Mouse (Mus musculus) stomach, embryonic 16.5 days (tissue): ENCODE data around the gene Tcf19. TPM values are rescaled to one million over a fixed set of nuclear protein-coding genes. Genes with fewer than 3 reads are reported as not detected.

Source experiments
- ATAC-seq: fragments of 200-750 bp; cut with Nextera tagmentation; 2 replicates; pipeline ENCODE4 v1.8.0; 2017; ENCODE audit warnings: moderate number of reproducible peaks, moderate TSS enrichment; ENCODE audit not compliant: insufficient read depth, low FRiP score
- H3K27ac ChIP-seq: fragments of 300-500 bp; sonication (generic); 2 replicates; pipeline ENCODE4 v1.5.1; 2014; ENCODE audit warnings: low read length
- H3K27me3 ChIP-seq: fragments of 300-500 bp; sonication (generic); 2 replicates; pipeline ENCODE4 v1.6.1; 2014; ENCODE audit warnings: low read length, control low read depth, mixed read lengths; ENCODE audit not compliant: control insufficient read depth, insufficient read depth
- H3K36me3 ChIP-seq: fragments of 300-500 bp; sonication (generic); 2 replicates; pipeline ENCODE4 v1.6.1; 2014; ENCODE audit warnings: low read length; ENCODE audit not compliant: control insufficient read depth, insufficient read depth
- H3K4me1 ChIP-seq: fragments of 300-500 bp; sonication (generic); 2 replicates; pipeline ENCODE4 v1.6.1; 2014; ENCODE audit warnings: low read length, control low read depth, mixed read lengths; ENCODE audit not compliant: control insufficient read depth, insufficient read depth
- H3K4me2 ChIP-seq: fragments of 300-500 bp; sonication (generic); 2 replicates; pipeline ENCODE4 v1.6.1; 2014; ENCODE audit warnings: low read depth, low read length, mixed read lengths
- H3K4me3 ChIP-seq: fragments of 300-500 bp; sonication (generic); replicated peaks from 2 replicates; pipeline ENCODE4 v1.5.1; 2014; ENCODE audit warnings: mild to moderate bottlenecking, low read length
- H3K9ac ChIP-seq: fragments of 300-500 bp; sonication (generic); 2 replicates; pipeline ENCODE4 v1.6.1; 2014; ENCODE audit warnings: low read length
- H3K9me3 ChIP-seq: fragments of 300-500 bp; sonication (generic); replicated peaks from 2 replicates; pipeline ENCODE4 v1.6.1; 2016; ENCODE audit warnings: low read length, control low read depth; ENCODE audit not compliant: control insufficient read depth
- WGBS: fragments of 180-500 bp; shearing (Covaris S2); extraction: QIAGEN DNeasy Blood & Tissue Kit; methylation state at CpG from one replicate; pipeline ENCODE4 v1.1.7; 2014; 5-methylcytosine and 5-hydroxymethylcytosine counted together
- polyA plus RNA-seq: library from polyadenylated mRNA; unstranded; fragments of >200 nt; fragmentation: Nextera tagmentation; extraction: Ambion mirVana; gene quantifications from 2 replicates; pipeline ENCODE4 v1.2.1, GENCODE M21; 2015

The Tcf19 gene
- polyA plus RNA-seq, 1 experiment from 2014 or later, result 79.6 TPM

GRCm38 (mm10) chr17:35550871-35551270 lies 34.2 kb upstream of the Tcf19 start:
- WGBS, result 45% methylated on average over 8 of the region's 8 CpGs
- no peak overlapping the region for H3K4me2 ChIP-seq
- no peaks in the 10 kb centered on the region for H3K36me3 ChIP-seq
- ATAC-seq, result no peak
- peak overlapping the region; percentile 42 for H3K9ac ChIP-seq
- no peak overlapping the region for H3K4me3 ChIP-seq
- H3K9me3 ChIP-seq, result no peaks in the 10 kb centered on the region
- H3K27ac ChIP-seq, result no peak overlapping the region
- H3K27me3 ChIP-seq, result no peaks in the 10 kb centered on the region
- peaks cover 20% of the 10 kb centered on the region for H3K4me1 ChIP-seq

GRCm38 (mm10) chr17:35550143-35550494 lies 33.5 kb upstream of the Tcf19 start:
- peak overlapping the region; percentile 43; the same call in 1 of the 2 replicates for H3K9ac ChIP-seq
- H3K9me3 ChIP-seq, result no peaks in the 10 kb centered on the region
- no peaks in the 10 kb centered on the region for H3K27me3 ChIP-seq
- no peak for ATAC-seq
- H3K4me1 ChIP-seq, result peaks cover 20% of the 10 kb centered on the region
- H3K36me3 ChIP-seq, result no peaks in the 10 kb centered on the region
- peak overlapping the region; percentile 89 for H3K27ac ChIP-seq
- peak overlapping the region; percentile 28; the same call in 1 of the 2 replicates for H3K4me2 ChIP-seq
- 94% methylated on average over 4 of the region's 4 CpGs for WGBS
- H3K4me3 ChIP-seq, result no peak overlapping the region

DNA sequence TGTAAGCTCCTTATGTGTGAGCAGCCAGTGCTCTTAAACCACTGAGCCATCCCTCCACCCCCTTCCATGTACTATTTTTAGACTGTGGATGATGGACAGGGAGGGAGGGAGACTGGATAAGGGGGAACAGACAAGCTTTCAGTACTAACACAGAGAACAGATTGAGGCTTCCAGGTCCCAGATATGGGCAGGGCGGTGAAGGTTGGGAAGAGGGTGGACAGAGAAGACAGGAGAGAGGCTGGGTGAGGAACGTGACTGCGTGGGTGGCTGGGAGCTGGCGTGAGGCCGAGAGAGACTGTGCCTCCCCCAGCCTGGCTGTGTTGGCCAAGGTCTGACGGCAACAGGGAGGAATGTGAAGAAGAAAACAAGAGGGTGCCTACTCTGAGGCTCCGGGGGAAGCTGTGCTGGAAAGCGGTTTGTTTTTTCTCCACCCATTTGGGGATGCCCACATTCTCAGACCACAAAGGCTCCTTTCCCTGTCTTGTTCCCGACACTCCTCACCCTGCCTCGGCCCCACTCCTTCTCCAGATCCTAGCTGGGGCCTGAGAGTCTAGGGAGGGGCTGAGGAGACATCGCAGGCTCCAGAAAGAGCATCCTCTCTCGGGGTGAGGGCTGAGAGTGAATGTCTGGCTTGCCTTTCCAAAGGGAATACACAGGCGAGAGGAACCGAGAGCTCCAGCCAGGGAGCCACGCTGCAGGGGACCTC lies 33.0 kb upstream of the Tcf19 start:
- Histone ChIP-seq H3K36me3 (no peaks in the 10 kb centered on the region), H3K4me1 (peaks cover 20% of the 10 kb centered on the region), H3K27ac (peak overlapping the region; percentile 89), H3K9me3 (no peaks in the 10 kb centered on the region), H3K4me3 (no peak overlapping the region), H3K4me2 (peak overlapping the region; percentile 28), H3K27me3 (no peaks in the 10 kb centered on the region), H3K9ac (peak overlapping the region; percentile 43)
- peak; percentile 87 for ATAC-seq
- 29% methylated on average over 15 of the region's 15 CpGs for WGBS

DNA sequence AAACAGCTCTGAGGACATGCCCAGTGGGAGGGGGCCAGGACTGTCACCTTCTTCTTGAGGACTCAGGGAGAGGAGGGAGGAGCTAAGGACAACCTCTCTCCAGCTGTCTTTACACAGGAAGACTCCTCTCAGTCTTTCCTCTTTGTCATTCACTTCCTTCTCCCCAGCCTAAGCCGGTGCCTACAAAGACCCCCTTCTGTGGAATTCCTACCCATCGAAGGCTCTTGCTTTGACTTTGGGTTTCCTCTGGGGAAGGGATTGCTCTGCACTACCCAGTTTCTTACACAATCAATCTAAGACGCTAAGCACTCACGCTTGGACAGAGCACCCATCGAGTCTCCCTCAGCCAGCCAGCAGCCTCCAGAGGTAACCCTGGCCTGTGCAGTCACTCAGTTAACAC lies 32.0 kb upstream of the Tcf19 start:
- ATAC-seq, result no peak
- Histone ChIP-seq H3K4me3 (no peak overlapping the region), H3K9me3 (no peaks in the 10 kb centered on the region), H3K27me3 (no peaks in the 10 kb centered on the region), H3K4me1 (peaks cover 20% of the 10 kb centered on the region), H3K36me3 (no peaks in the 10 kb centered on the region), H3K4me2 (no peak overlapping the region), H3K9ac (no peak overlapping the region), H3K27ac (peak overlapping the region; percentile 15; the same call in 1 of the 2 replicates)
- 28% methylated on average over 5 of the region's 5 CpGs for WGBS

DNA sequence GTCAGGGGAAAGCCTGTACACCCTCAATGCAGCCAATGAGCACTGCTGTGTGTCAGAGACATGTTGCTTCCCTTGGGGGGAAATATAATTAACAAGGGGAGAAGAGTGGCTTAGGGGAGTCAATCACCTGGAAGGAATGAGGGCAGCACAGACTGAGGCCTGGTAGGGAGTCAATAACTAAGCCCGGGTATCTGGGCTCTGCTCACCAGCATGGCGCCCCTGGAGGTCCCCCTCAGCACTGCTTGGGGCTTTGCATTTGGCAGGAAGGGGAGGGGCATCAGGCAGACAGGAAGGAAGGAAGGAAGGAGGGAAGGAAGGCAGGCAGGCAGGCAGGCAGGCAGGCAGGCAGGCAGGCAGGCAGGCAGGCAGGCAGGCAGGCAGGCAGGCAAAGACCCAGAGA lies 30.8 kb upstream of the Tcf19 start:
- 76% methylated on average over 2 of the region's 2 CpGs for WGBS
- Histone ChIP-seq H3K27me3 (no peaks in the 10 kb centered on the region), H3K4me2 (no peak overlapping the region), H3K9me3 (no peaks in the 10 kb centered on the region), H3K27ac (no peak overlapping the region), H3K4me1 (peaks cover 20% of the 10 kb centered on the region), H3K9ac (no peak overlapping the region), H3K4me3 (no peak overlapping the region), H3K36me3 (no peaks in the 10 kb centered on the region)
- no peak for ATAC-seq

DNA sequence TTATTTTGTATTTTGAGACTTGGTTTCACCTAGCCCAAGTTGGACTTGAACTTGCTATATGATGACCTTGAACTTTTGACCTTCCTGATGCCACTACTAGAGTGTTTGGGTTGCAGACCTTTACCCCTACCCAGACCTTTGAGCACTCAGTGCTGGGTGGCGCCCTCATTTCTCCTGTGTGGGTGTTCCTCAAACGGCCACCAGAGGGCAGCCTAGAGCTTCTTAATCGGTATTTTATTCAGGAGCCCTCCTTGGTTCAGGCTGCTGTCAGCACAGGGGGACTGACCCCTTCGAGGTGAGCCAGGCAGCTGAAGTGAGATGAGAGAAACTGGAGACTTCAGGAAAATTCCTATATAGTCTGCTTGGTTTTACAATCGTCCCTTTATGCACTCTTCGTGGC lies 28.1 kb upstream of the Tcf19 start:
- no peaks in the 10 kb centered on the region for H3K27me3 ChIP-seq
- no peak for ATAC-seq
- no peak overlapping the region for H3K9ac ChIP-seq
- no peaks in the 10 kb centered on the region for H3K9me3 ChIP-seq
- 0 out of 2 replicates have a peak, but pooled peaks cover 11% of the 10 kb centered on the region for H3K4me1 ChIP-seq
- no peak overlapping the region for H3K4me3 ChIP-seq
- WGBS, result 23% methylated on average over 6 of the region's 6 CpGs
- no peak overlapping the region for H3K4me2 ChIP-seq
- no peaks in the 10 kb centered on the region for H3K36me3 ChIP-seq
- H3K27ac ChIP-seq, result no peak overlapping the region

DNA sequence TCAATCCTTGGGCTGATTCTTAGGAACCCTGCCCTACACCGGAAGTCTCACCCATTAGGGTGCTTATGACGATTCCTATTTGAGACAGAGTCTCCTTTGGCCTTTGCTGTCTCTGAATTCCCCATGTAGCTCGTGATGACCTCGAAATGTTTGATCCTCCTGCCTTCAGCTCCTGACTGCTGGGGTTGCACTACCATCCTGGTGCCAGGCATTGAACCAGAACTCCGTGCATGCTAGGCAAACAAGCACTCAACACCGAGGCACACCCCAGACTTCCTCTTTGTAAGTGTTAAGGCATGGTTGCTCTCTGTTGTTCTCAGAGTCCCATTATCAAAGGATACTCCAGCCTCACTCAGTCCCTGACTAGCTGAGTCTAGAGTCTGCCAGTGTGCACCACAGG lies 27.4 kb upstream of the Tcf19 start:
- no peak overlapping the region for H3K9ac ChIP-seq
- H3K36me3 ChIP-seq, result no peaks in the 10 kb centered on the region
- H3K27ac ChIP-seq, result no peak overlapping the region
- no peaks in the 10 kb centered on the region for H3K27me3 ChIP-seq
- H3K9me3 ChIP-seq, result no peaks in the 10 kb centered on the region
- H3K4me2 ChIP-seq, result no peak overlapping the region
- WGBS, result 74% methylated on average over 6 of the region's 6 CpGs
- 0 out of 2 replicates have a peak, but pooled peaks cover 6% of the 10 kb centered on the region for H3K4me1 ChIP-seq
- no peak for ATAC-seq
- H3K4me3 ChIP-seq, result no peak overlapping the region

- Histone ChIP-seq H3K4me1 (0 out of 2 replicates have a peak, but pooled peaks cover under 1% of the 10 kb centered on the region), H3K9me3 (no peaks in the 10 kb centered on the region), H3K9ac (no peak overlapping the region), H3K4me2 (no peak overlapping the region), H3K27ac (no peak overlapping the region), H3K27me3 (no peaks in the 10 kb centered on the region), H3K36me3 (no peaks in the 10 kb centered on the region), H3K4me3 (no peak overlapping the region)
- WGBS, result 56% methylated on average over 14 of the region's 14 CpGs
- ATAC-seq, result no peak
These were observed 26.8 kb upstream of the Tcf19 start for GRCm38 (mm10) chr17:35543412-35543861.

GRCm38 (mm10) chr17:35542761-35543411 lies 26.3 kb upstream of the Tcf19 start:
- no peak for ATAC-seq
- 74% methylated on average over 15 of the region's 15 CpGs for WGBS
- H3K4me1 ChIP-seq, result no peaks in the 10 kb centered on the region
- H3K9me3 ChIP-seq, result no peaks in the 10 kb centered on the region
- H3K9ac ChIP-seq, result no peak overlapping the region
- no peak overlapping the region for H3K4me2 ChIP-seq
- H3K27ac ChIP-seq, result no peak overlapping the region
- no peak overlapping the region for H3K4me3 ChIP-seq
- no peaks in the 10 kb centered on the region for H3K27me3 ChIP-seq
- H3K36me3 ChIP-seq, result no peaks in the 10 kb centered on the region
